Mouse (Mus musculus) G1E (cell line): ENCODE data around the gene Gm17581.

ENCODE experiments used
- CTCF ChIP-seq: IDR thresholded peaks from 2 replicates; pipeline ENCODE4 v1.5.1; 2012; ENCODE audit warnings: low read depth, low read length, inconsistent platforms, mixed read lengths
- TAL1 ChIP-seq: conservative IDR thresholded peaks from 2 replicates; pipeline ENCODE4 v1.6.1; 2012; ENCODE audit warnings: low read depth, low read length, inconsistent platforms, mixed read lengths

- TF ChIP-seq TAL1 (no peak), CTCF (no peak)
Observed at GRCm38 (mm10) chr2:155745487-155745886, 9.8 kb upstream of the Gm17581 start.
